Mouse (Mus musculus) forebrain, embryonic 11.5 days (tissue): ENCODE measurements around the gene Olfr560. TPM values are rescaled to one million over a fixed set of nuclear protein-coding genes. Genes with fewer than 3 reads are reported as not detected.

ENCODE experiments used
- ATAC-seq: fragments of 200-750 bp; cut with Nextera tagmentation; replicated peaks from 2 replicates; pipeline ENCODE4 v1.8.0; 2017; ENCODE audit warnings: moderate TSS enrichment; ENCODE audit not compliant: low FRiP score
- DNase-seq: peaks from one replicate; pipeline ENCODE4 v3.0.0-alpha.2; 2017; ENCODE audit warnings: low spot score
- H3K27ac ChIP-seq: fragments of 300-500 bp; sonication (generic); 2 replicates; pipeline ENCODE4 v1.5.1; 2014; ENCODE audit warnings: low read depth, low read length
- H3K27me3 ChIP-seq: fragments of 300-500 bp; sonication (generic); 2 replicates; pipeline ENCODE4 v1.6.1; 2014; ENCODE audit warnings: mild to moderate bottlenecking, low read length, mixed read lengths; ENCODE audit not compliant: control insufficient read depth, insufficient read depth
- H3K36me3 ChIP-seq: fragments of 300-500 bp; sonication (generic); 2 replicates; pipeline ENCODE4 v1.6.1; 2014; ENCODE audit warnings: mild to moderate bottlenecking, low read length, moderate library complexity, mixed read lengths; ENCODE audit not compliant: control insufficient read depth, insufficient read depth
- H3K4me1 ChIP-seq: fragments of 300-500 bp; sonication (generic); replicated peaks from 2 replicates; pipeline ENCODE4 v1.6.1; 2014; ENCODE audit warnings: low read length, mixed read lengths; ENCODE audit not compliant: control insufficient read depth, insufficient read depth
- H3K4me2 ChIP-seq: fragments of 300-500 bp; sonication (generic); 2 replicates; pipeline ENCODE4 v1.6.1; 2014; ENCODE audit warnings: low read depth, mild to moderate bottlenecking, low read length, moderate library complexity, mixed read lengths; ENCODE audit not compliant: severe bottlenecking
- H3K4me3 ChIP-seq: fragments of 300-500 bp; sonication (generic); 2 replicates; pipeline ENCODE4 v1.5.1; 2014; ENCODE audit warnings: low read depth, low read length
- H3K9ac ChIP-seq: fragments of 300-500 bp; sonication (generic); 2 replicates; pipeline ENCODE4 v1.6.1; 2014; ENCODE audit warnings: low read length
- H3K9me3 ChIP-seq: fragments of 300-500 bp; sonication (generic); 2 replicates; pipeline ENCODE4 v1.6.1; 2016; ENCODE audit warnings: low read length, mixed read lengths; ENCODE audit not compliant: control insufficient read depth
- WGBS: fragments of 180-500 bp; shearing (Covaris S2); extraction: QIAGEN DNeasy Blood & Tissue Kit; methylation state at CpG from one replicate; pipeline ENCODE4 v1.1.7; 2014; 5-methylcytosine and 5-hydroxymethylcytosine counted together
- polyA plus RNA-seq: library from polyadenylated mRNA; unstranded; fragments of >200 nt; fragmentation: Nextera tagmentation; extraction: Ambion mirVana; gene quantifications from 2 replicates; pipeline ENCODE4 v1.2.1, GENCODE M21; 2014

Gene Olfr560
- polyA plus RNA-seq, result not detected in 2 replicates

GRCm38 (mm10) chr7:102759266-102759665, at the start of gene Olfr560, which contains the start of gene Olfr78:
Gene Olfr560, minus strand, starts transcription at chr7:102759366.
Gene Olfr78, minus strand, starts transcription at chr7:102759471.
- Histone ChIP-seq H3K4me3 (no peak within 1 kb of the TSS), H3K27ac (no peak within 1 kb of the TSS), H3K36me3 (no peaks in the 10 kb centered on the region), H3K9ac (no peak within 1 kb of the TSS), H3K9me3 (no peaks in the 10 kb centered on the region), H3K27me3 (no peaks in the 10 kb centered on the region), H3K4me1 (no peaks in the 10 kb centered on the region), H3K4me2 (no peak within 1 kb of the TSS)
- DNase-seq (no peak), ATAC-seq (no peak)
- 84% methylated on average over 4 of the region's 4 CpGs for WGBS

DNA sequence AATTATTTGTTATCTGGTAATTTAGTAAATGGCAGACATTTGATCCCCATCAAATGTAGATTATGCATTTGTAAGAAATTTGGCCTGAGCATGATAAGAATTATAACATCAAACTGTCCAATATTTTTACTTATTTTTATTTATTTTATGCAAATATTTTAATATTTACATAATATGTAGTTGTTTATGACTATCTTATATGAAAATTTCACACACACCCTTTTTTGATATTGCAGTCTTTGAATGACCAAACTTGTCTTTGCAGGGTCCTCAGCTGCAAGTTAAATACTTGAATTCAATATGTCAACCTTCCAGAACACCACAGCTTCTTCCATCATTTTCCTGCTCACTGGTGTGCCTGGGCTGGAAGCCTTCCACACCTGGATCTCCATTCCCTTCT, 44.0 kb upstream of the Olfr560 start, which contains the start of gene Olfr564:
TSS of gene Olfr564 (plus strand) at position 301 of the 400 bp plus-strand sequence.
- no peaks in the 10 kb centered on the region for H3K4me1 ChIP-seq
- H3K36me3 ChIP-seq, result no peaks in the 10 kb centered on the region
- H3K27me3 ChIP-seq, result no peaks in the 10 kb centered on the region
- no peak within 1 kb of the TSS for H3K9ac ChIP-seq
- ATAC-seq, result no peak
- H3K4me2 ChIP-seq, result no peak within 1 kb of the TSS
- no peak within 1 kb of the TSS for H3K27ac ChIP-seq
- DNase-seq, result no peak
- no peaks in the 10 kb centered on the region for H3K9me3 ChIP-seq
- H3K4me3 ChIP-seq, result no peak within 1 kb of the TSS

- ATAC-seq (no peak), DNase-seq (no peak)
- Histone ChIP-seq H3K4me1 (no peaks in the 10 kb centered on the region), H3K9ac (no peak within 1 kb of the TSS), H3K36me3 (no peaks in the 10 kb centered on the region), H3K27ac (no peak within 1 kb of the TSS), H3K4me2 (no peak within 1 kb of the TSS), H3K9me3 (no peaks in the 10 kb centered on the region), H3K4me3 (no peak within 1 kb of the TSS), H3K27me3 (no peaks in the 10 kb centered on the region)
- 82% methylated on average over 2 of the region's 2 CpGs for WGBS
These were observed 11.8 kb upstream of the Olfr560 start, which contains the start of gene Olfr561 for GRCm38 (mm10) chr7:102770921-102771320. Gene Olfr561, plus strand, starts transcription at chr7:102771221.

DNA sequence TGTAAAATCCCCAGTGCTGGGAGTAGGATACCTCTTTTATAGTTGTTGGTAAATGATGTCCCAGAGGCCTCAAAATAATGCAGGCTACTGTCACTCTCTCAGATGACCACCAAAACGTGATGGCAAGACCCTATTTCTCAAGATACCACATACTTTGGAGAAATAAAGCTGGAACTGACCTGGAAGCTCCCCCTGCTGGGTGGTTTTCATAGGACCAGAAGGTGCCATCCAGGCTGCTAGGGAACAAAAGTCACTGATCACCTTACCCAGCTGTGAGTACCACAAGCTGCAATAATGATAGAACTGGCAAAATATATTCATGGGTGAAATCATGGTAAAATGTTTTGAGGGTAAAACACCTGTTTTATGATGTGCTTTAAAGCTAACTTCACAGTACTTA, 7.1 kb downstream of the Olfr560 start:
- Histone ChIP-seq H3K9me3 (no peaks in the 10 kb centered on the region), H3K4me3 (no peak overlapping the region), H3K36me3 (no peaks in the 10 kb centered on the region), H3K4me2 (no peak overlapping the region), H3K27me3 (no peaks in the 10 kb centered on the region), H3K27ac (no peak overlapping the region), H3K4me1 (no peaks in the 10 kb centered on the region), H3K9ac (no peak overlapping the region)
- WGBS, result 24% methylated on average over 1 of the region's 1 CpGs
- ATAC-seq, result no peak
- DNase-seq, result no peak

DNA sequence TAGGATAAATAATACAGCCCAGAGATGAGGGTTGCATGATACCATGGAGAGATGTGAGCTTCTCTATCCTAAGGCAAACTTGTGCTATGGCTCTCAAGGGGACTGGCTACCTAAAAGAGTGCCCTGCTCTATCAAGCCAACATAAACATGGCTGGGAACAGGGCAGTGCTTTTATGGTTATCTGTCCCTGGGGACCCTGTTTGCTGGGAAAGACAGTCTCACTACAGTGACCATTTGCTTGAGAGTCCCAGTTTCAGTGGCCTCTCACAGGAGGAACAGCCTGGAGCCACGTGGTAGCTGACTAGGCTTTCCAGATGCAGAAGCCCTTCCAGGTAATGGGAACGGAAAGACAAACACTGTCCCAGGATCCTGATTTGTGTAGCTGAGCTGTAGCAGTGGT, 21.5 kb downstream of the Olfr560 start:
- WGBS, result 72% methylated on average over 2 of the region's 2 CpGs
- Histone ChIP-seq H3K9me3 (no peaks in the 10 kb centered on the region), H3K9ac (no peak overlapping the region), H3K27ac (no peak overlapping the region), H3K27me3 (no peaks in the 10 kb centered on the region), H3K4me1 (no peaks in the 10 kb centered on the region), H3K36me3 (no peaks in the 10 kb centered on the region), H3K4me3 (no peak overlapping the region), H3K4me2 (no peak overlapping the region)
- no peak for ATAC-seq
- no peak for DNase-seq

GRCm38 (mm10) chr7:102733793-102734192, 25.4 kb downstream of the Olfr560 start:
- 100% methylated on average over 1 of the region's 1 CpGs for WGBS
- no peak overlapping the region for H3K4me3 ChIP-seq
- H3K9me3 ChIP-seq, result no peaks in the 10 kb centered on the region
- H3K36me3 ChIP-seq, result no peaks in the 10 kb centered on the region
- ATAC-seq (no peak), DNase-seq (no peak)
- H3K27ac ChIP-seq, result no peak overlapping the region
- H3K4me2 ChIP-seq, result no peak overlapping the region
- H3K27me3 ChIP-seq, result no peaks in the 10 kb centered on the region
- H3K4me1 ChIP-seq, result no peaks in the 10 kb centered on the region
- no peak overlapping the region for H3K9ac ChIP-seq

- no peaks in the 10 kb centered on the region for H3K36me3 ChIP-seq
- no peaks in the 10 kb centered on the region for H3K9me3 ChIP-seq
- H3K4me1 ChIP-seq, result no peaks in the 10 kb centered on the region
- DNase-seq, result no peak
- no peak for ATAC-seq
- H3K4me3 ChIP-seq, result no peak within 1 kb of the TSS
- no peak within 1 kb of the TSS for H3K9ac ChIP-seq
- no peak within 1 kb of the TSS for H3K4me2 ChIP-seq
- no peak within 1 kb of the TSS for H3K27ac ChIP-seq
- no peaks in the 10 kb centered on the region for H3K27me3 ChIP-seq
These were observed 31.8 kb downstream of the Olfr560 start, which contains the start of gene Olfr559 for GRCm38 (mm10) chr7:102727391-102727790. Gene Olfr559, minus strand, starts transcription at chr7:102727491.

- Histone ChIP-seq H3K36me3 (no peaks in the 10 kb centered on the region), H3K27ac (no peak within 1 kb of the TSS), H3K4me3 (no peak within 1 kb of the TSS), H3K9ac (no peak within 1 kb of the TSS), H3K4me1 (no peaks in the 10 kb centered on the region), H3K27me3 (no peaks in the 10 kb centered on the region), H3K9me3 (no peaks in the 10 kb centered on the region), H3K4me2 (no peak within 1 kb of the TSS)
- WGBS, result 45% methylated on average over 1 of the region's 1 CpGs
- ATAC-seq, result no peak
- no peak for DNase-seq
These were observed 40.2 kb downstream of the Olfr560 start, which contains the start of gene Olfr33 for GRCm38 (mm10) chr7:102718970-102719369. Gene Olfr33, minus strand, starts transcription at chr7:102719070.

DNA sequence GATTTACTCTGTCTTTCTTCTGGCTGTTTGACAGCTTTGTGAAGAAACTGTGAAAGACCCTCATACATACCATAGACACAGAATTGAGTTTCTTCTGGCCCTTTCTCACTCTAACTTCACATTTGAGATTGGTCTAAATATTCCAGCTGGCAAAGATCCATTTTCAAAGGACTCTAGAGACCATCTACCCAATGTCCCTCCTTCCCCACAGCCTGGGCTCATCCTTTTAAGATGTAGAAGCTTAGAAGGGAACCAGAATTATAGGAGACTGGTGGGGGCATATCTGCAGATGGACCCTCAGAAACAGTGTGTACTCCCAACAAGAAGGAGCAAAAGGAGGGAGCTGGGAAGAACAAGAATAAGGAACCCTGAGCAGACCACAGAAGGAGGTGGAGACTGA, 57.3 kb downstream of the Olfr560 start, which contains the start of gene Olfr558:
TSS of gene Olfr558 (plus strand) at position 301 of the 400 bp plus-strand sequence.
- Histone ChIP-seq H3K4me1 (no peaks in the 10 kb centered on the region), H3K9me3 (no peaks in the 10 kb centered on the region)

More for the DNA sequence above, 57.3 kb downstream of the Olfr560 start, which contains the start of gene Olfr558:
- H3K4me2 ChIP-seq, result no peak within 1 kb of the TSS
- no peak within 1 kb of the TSS for H3K4me3 ChIP-seq
- no peaks in the 10 kb centered on the region for H3K27me3 ChIP-seq
- no peaks in the 10 kb centered on the region for H3K36me3 ChIP-seq
- no peak within 1 kb of the TSS for H3K27ac ChIP-seq
- ATAC-seq (no peak), DNase-seq (no peak)
- H3K9ac ChIP-seq, result no peak within 1 kb of the TSS
